Mouse (Mus musculus) spleen, adult 12 weeks (tissue): ENCODE data around the gene Mllt3.

Source experiments
- DNase-seq: peaks from one replicate; pipeline ENCODE4 v3.0.0; 2022; ENCODE audit warnings: low spot score

Gene Mllt3

DNA sequence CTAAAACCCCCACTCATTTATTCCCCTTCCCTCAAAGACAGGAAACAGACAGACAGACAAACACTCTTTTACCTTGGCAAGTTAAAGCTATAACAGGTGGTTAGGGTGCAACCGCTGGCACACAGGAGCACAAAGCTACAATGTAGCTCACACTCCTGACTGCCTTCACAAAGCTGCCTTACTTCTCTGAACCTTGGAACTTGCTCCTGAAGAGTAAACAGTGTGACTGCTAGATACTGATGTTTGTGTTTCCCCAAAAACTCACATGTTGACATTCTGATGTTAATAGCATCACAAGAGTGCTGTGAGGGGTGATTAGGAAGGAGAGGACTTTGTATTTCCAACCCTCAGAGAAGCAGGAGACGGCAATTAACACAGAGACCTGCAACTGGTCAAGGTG, 151.6 kb downstream of the Mllt3 start:
- DNase-seq: no peak

DNA sequence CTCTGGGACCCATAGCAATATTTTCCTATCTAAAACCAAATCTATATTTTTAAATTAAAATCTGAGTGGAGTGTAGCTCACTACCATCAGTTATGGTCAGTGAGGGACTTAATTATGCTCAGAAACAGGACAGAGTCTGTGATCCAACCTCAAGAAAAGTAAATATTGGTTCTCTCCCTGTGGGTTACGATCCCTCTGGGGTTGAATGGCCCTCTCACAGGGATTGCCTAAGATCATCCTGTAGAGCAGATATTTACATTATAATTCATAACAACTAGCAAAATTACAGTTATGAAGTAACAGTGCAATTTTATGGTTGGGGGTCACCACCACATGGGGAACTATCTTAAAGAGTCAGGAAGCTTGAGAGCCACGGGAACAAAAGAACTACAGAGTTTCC, 152.9 kb downstream of the Mllt3 start:
- DNase-seq: no peak

GRCm38 (mm10) chr4:87878701-87879100, 154.5 kb downstream of the Mllt3 start:
- no peak for DNase-seq

- DNase-seq: no peak
Observed at GRCm38 (mm10) chr4:87870563-87870962, 162.6 kb downstream of the Mllt3 start.

DNA sequence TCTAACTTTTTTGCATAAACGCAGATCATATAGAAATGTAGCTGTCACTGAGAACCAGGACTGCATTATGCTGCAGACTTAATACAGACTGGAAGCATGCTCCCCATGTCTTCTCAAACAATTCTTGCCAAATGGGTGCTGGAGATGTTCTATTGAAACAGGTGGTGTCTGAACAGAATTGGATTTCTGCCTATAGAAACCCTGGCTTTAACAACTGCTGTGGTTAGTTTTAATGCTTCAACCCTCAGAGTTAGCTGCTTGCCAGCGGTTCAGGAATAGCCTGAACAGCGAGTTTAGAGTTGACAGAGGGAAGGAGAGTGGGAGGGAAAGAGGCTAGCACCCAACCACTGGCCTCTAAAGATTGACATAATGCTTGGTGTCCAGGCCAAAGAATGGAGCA, 166.6 kb downstream of the Mllt3 start:
- DNase-seq: no peak

DNA sequence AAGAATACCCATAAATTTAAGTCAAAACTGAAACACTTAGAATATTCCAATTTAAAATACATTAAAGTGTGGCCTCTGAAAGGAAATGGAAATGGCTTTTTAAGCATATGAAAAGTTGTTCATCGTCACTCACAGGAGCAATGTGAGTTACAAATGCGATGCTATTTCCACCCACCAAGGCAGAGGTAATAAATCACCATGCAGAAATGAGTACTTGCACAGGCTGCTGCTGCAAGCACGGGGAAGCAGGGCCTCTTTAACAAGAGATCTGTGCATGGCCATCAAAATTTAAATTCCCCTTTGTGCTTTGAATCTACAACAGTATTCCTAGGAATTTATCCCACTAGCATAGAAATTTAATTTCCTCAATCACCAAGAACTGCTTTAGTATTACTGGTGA, 167.3 kb downstream of the Mllt3 start:
- no peak for DNase-seq

DNA sequence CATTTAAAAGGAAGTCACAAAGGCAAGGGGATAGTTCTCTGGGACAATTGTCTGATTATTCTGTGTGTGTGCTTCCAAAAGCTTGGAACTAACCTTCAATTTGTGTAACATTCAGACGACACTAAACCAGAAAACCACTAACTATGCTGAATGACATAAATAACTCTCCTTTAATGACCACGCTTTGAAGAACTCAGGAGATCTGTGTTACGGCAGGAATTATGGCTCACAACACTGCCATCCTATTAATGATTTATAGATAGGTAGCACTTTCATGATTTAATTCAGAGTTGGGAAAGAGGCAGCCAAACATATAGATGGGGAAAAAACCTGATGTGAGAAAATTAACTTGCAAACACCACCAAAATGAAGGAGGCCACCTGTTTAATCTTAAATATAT, 168.1 kb downstream of the Mllt3 start:
- DNase-seq: no peak

GRCm38 (mm10) chr4:87863212-87863611, 170.0 kb downstream of the Mllt3 start:
- no peak for DNase-seq

DNA sequence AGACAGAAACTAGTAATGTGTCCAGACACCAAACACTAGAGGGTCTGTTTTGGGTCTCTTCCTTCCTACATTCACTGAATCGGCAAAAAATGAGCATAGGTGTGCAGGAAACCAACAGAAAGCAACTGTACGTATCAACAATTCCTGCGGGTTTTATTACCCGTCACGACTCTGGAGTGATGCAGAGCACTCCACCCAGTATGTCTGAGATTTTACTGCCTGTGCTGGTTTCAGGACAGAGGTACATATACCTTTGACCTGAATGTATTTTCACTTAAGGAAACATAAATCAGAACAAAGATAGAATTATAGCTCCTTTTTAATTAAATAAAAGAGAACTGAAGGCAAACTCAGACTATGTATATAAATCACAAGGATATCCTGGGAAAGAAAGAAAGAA, 172.4 kb downstream of the Mllt3 start:
- no peak for DNase-seq

- DNase-seq: no peak
Observed at GRCm38 (mm10) chr4:87859148-87859547, 174.0 kb downstream of the Mllt3 start.

- DNase-seq: no peak
Observed at GRCm38 (mm10) chr4:87857982-87858381, 175.2 kb downstream of the Mllt3 start.

DNA sequence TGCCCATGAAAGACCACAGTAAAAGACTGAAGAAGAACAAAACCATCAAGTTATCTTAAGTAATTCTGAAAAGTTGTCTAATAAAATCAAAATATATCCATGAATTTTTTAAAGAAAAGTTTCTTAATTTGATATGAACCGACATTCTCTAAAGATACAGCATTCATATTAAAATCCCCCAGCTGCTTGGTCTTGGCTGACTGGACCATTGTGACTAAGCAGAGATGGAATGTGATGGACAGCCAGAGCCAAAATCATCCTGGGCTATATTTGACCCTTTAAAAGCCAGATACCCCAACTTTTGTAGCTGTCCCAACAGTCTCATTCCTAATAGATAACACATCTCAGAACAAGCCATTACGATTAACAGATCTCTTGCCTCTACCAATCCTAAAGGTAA, 180.7 kb downstream of the Mllt3 start:
- no peak for DNase-seq

DNA sequence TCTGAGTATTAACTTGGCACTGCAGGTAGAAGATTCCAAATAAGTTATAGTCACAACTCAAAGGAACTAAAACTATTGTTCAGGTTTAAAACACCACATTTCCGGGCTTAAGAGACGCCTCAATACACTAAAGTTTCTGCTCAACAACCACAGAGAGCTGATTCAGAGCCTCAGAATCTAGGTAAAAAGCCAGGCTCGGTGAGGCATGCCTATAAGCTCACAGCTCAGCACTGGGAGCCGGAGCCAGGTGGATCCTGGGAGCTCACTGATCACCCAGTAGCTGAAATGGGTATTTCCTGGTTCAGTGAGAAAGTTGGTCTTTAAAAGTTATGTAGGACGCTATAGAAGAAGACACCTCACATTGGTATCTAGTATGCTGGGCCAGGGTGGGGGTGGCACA, 183.1 kb downstream of the Mllt3 start:
- DNase-seq: no peak

GRCm38 (mm10) chr4:87844668-87845210, 188.4 kb downstream of the Mllt3 start:
- DNase-seq: no peak

- no peak for DNase-seq
Observed at GRCm38 (mm10) chr4:87840210-87840910, 192.8 kb downstream of the Mllt3 start.

DNA sequence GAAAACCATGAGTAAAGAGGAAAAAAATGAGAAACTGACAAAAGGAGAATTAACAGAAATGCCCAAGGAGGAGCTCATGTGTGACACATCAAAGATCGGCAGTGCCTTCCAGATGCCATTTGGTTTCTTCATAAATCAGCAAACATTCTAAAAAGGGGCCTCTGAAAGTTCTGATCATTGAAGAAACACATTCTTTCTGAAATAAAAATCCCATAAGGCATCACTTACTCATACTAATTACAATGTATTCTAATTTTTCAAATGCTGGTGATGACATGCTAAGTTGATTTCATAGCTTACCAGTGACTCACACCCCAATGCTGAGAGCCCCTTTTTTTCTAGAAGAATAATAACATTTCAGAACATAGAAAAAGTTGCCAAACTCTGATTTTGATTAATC, 194.4 kb downstream of the Mllt3 start:
- DNase-seq: no peak

GRCm38 (mm10) chr4:87837471-87838361, 195.4 kb downstream of the Mllt3 start:
- no peak for DNase-seq

- DNase-seq: no peak
Observed at GRCm38 (mm10) chr4:87836257-87836656, 196.9 kb downstream of the Mllt3 start.

- no peak for DNase-seq
Observed at GRCm38 (mm10) chr4:87835191-87835590, 198.0 kb downstream of the Mllt3 start.

DNA sequence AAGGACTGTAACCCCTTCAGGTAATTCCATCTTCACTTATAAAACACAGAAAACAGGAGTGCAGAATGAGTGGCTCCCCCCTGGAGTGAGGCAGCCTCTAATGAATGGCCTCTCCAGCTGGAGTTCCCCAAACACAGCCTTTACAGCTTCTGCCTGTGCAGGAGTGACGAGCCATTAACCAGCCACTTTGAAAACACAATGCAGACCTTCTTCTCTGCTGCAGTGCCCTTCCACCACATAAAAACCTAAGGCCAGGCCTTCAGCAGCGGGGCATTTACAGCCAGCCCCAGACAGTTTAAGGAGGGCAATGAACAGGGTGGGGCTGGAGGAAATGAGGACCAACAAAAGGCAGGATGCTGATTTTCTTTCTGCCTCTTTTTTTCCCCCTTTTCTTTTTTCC, 198.9 kb downstream of the Mllt3 start:
- DNase-seq: no peak

- DNase-seq: no peak
Observed at GRCm38 (mm10) chr4:87830794-87831306, 202.3 kb downstream of the Mllt3 start.

GRCm38 (mm10) chr4:87829426-87830063, 203.6 kb downstream of the Mllt3 start:
- no peak for DNase-seq
